Mouse (Mus musculus) cerebellum, adult 11 months (tissue): Measurements from ENCODE around the gene Rasal3.

Experiments
- DNase-seq: peaks from one replicate; pipeline ENCODE4 v3.0.0; 2022

Rasal3 gene

GRCm38 (mm10) chr17:32388370-32389100 lies 14.8 kb downstream of the Rasal3 start:
- peak; percentile 65 for DNase-seq

- DNase-seq = no peak
Measured at GRCm38 (mm10) chr17:32387986-32388369, 15.4 kb downstream of the Rasal3 start.

GRCm38 (mm10) chr17:32386659-32387432 lies 16.5 kb downstream of the Rasal3 start:
- DNase-seq = no peak

GRCm38 (mm10) chr17:32383661-32384060 lies 19.7 kb downstream of the Rasal3 start:
- DNase-seq = no peak

GRCm38 (mm10) chr17:32382576-32382975 lies 20.8 kb downstream of the Rasal3 start:
- peak; percentile 60 for DNase-seq

- DNase-seq = no peak
Measured at GRCm38 (mm10) chr17:32378786-32379185, 24.6 kb downstream of the Rasal3 start.

- no peak for DNase-seq
Measured at GRCm38 (mm10) chr17:32377137-32377536, 26.2 kb downstream of the Rasal3 start.

- no peak for DNase-seq
Measured at GRCm38 (mm10) chr17:32376475-32376874, 26.9 kb downstream of the Rasal3 start.

- no peak for DNase-seq
Measured at GRCm38 (mm10) chr17:32368991-32369578, 34.3 kb downstream of the Rasal3 start.

GRCm38 (mm10) chr17:32367706-32368105 lies 35.7 kb downstream of the Rasal3 start:
- DNase-seq = no peak

GRCm38 (mm10) chr17:32365296-32365695 lies 38.1 kb downstream of the Rasal3 start:
- no peak for DNase-seq

- no peak for DNase-seq
Measured at GRCm38 (mm10) chr17:32364850-32365249, 38.5 kb downstream of the Rasal3 start.

- DNase-seq = peak; percentile 82
Measured at GRCm38 (mm10) chr17:32364331-32364730, 39.1 kb downstream of the Rasal3 start.

GRCm38 (mm10) chr17:32363821-32364301 lies 39.5 kb downstream of the Rasal3 start:
- DNase-seq = no peak

GRCm38 (mm10) chr17:32362686-32363085 lies 40.7 kb downstream of the Rasal3 start:
- no peak for DNase-seq

GRCm38 (mm10) chr17:32359928-32360327 lies 43.5 kb downstream of the Rasal3 start:
- no peak for DNase-seq

- no peak for DNase-seq
Measured at GRCm38 (mm10) chr17:32358943-32359340, 44.4 kb downstream of the Rasal3 start.

GRCm38 (mm10) chr17:32358192-32358942 lies 45.0 kb downstream of the Rasal3 start:
- DNase-seq = no peak

- DNase-seq = no peak
Measured at GRCm38 (mm10) chr17:32356766-32357760, 46.3 kb downstream of the Rasal3 start.

GRCm38 (mm10) chr17:32356281-32356680 lies 47.1 kb downstream of the Rasal3 start:
- no peak for DNase-seq

- no peak for DNase-seq
Measured at GRCm38 (mm10) chr17:32355031-32355430, 48.4 kb downstream of the Rasal3 start.

- DNase-seq = no peak
Measured at GRCm38 (mm10) chr17:32354211-32354610, 49.2 kb downstream of the Rasal3 start.
